Mouse (Mus musculus) erythroblast, embryonic 14.5 days (primary cell): ENCODE results near the gene Tfe3.

ENCODE experiments used
- GATA1 ChIP-seq: IDR thresholded peaks from 2 replicates; pipeline ENCODE4 v1.6.1; 2012; ENCODE audit warnings: low read length, inconsistent platforms, mixed read lengths
- TAL1 ChIP-seq: IDR thresholded peaks from 3 replicates; pipeline ENCODE4 v1.6.1; 2012; ENCODE audit warnings: low read length, inconsistent platforms, mixed read lengths

DNA sequence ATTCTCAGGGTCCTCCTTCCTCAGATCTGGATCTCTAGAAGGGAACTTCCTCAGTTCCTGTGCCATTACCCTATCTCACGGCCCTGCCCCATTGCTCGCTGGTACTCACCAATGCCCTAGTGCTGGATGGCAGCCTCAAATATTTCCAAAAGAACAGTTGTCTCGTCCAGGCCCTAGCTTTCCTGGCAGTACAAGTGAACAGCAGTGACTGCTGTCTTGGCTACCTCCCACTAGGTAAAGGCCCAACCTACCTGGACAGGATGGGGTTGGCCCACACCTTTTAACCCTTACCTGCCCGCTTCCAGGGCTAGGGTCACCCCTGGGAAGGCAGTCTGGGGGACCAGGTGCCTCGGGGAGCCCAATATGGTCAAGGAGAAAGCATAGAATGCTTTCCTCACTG lies 21.3 kb upstream of the Tfe3 start:
- no peak for TF ChIP-seq GATA1
- TF ChIP-seq TAL1: no peak
